In the genomic region with DNA sequence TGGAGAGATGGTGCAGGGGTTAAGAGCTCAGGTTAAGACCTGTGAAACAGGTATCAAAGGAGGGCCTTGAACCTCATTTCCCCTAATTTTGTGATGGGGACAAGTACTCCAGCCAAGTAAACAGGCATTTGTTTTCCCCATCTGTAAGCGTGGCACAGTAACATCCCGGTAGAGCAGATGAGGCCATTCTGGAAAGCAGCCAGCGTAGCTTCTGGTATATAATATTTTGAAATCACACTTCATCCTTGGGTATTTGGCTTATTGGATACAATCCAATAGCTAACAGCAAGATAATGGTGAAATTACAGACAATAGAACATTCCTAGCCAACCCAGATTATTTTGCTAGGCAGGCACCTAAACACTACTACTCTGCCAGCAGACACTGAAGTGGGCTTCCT, we compare ENCODE assay signal across 28 mouse cellular contexts. TPM values are rescaled to one million over a fixed set of nuclear protein-coding genes. Genes with fewer than 3 reads are reported as not detected.
A peak's percentile ranks its signal among the peaks of the same experiment; 100 is the strongest.
DNase-seq lines count a peak whose midpoint lies in the region; TF ChIP-seq lines count a peak whose summit lies in the region.
"Had no signal": no experiment of that assay in that cellular context is flagged by ENCODE, and none has a peak within 500 bp of the region (broad histone marks: within the 10 kb centered on the region; RNA-seq: fewer than 3 reads in every experiment).

No protein-coding gene starts in this region.

- peak overlapping the region; percentile 45; the same call in 1 of the 2 replicates for H3K9ac ChIP-seq in liver, adult 2 months (ENCODE audit: low read depth, low read length)
- H3K9ac ChIP-seq: embryonic facial prominence, embryonic 15.5 days; forebrain, embryonic 13.5 days; heart, embryonic 12.5 days; kidney, embryonic 15.5 days; limb, embryonic 12.5 days; liver, embryonic 13.5 days; lung, embryonic 15.5 days; neural tube, embryonic 15.5 days had no signal

- TF ChIP-seq POLR2A in liver, adult 2 months (IDR thresholded peaks at IDR 0.05; ENCODE audit: extremely low read depth, insufficient read depth, low read length): no peak
- TF ChIP-seq POLR2A in brain, embryonic 14.5 days (IDR thresholded peaks at IDR 0.05; ENCODE audit: borderline replicate concordance, extremely low read depth, insufficient read depth, insufficient read length, poor library complexity, severe bottlenecking): no peak

- H3K27ac ChIP-seq in liver, adult 2 months (replicated peaks; ENCODE audit: insufficient read depth, low read depth, low read length): peak overlapping the region; percentile 69
- H3K27ac ChIP-seq: embryonic facial prominence, embryonic 15.5 days; forebrain, embryonic 13.5 days; heart, adult 2 months; kidney, embryonic 15.5 days; left cerebral cortex, adult 2 months; limb, embryonic 12.5 days; liver, embryonic 13.5 days; lung, embryonic 15.5 days; neural tube, embryonic 15.5 days had no signal

- 6% methylated on average over 3 of the region's 3 CpGs for WGBS in liver, adult 2 months

- TF ChIP-seq CTCF in liver, adult 2 months (IDR thresholded peaks at IDR 0.05; ENCODE audit: low read depth, low read length): no peak
- TF ChIP-seq CTCF in brain, embryonic 14.5 days (IDR thresholded peaks at IDR 0.05; ENCODE audit: borderline replicate concordance, extremely low read depth, insufficient read depth, insufficient read length): no peak

- no peak overlapping the region for H3K4me3 ChIP-seq in liver, adult 2 months (ENCODE audit: insufficient read depth, low read depth, low read length)
- H3K4me3 ChIP-seq: embryonic facial prominence, embryonic 15.5 days; forebrain, embryonic 13.5 days; heart, adult 2 months; heart, embryonic 12.5 days; kidney, embryonic 15.5 days; left cerebral cortex, adult 2 months; limb, embryonic 12.5 days; liver, embryonic 13.5 days; lung, embryonic 15.5 days; neural tube, embryonic 15.5 days had no signal

- DNase-seq in adrenal gland, postnatal 14 days: peak; percentile 23
- DNase-seq in adrenal gland, postnatal 25 days: no peak
- DNase-seq in liver, adult 2 months (ENCODE audit: extremely low read depth, low read depth, low spot score): peak; percentile 60
- no peak for DNase-seq in liver
- peak; percentile 18 for DNase-seq in 3T3-L1 (ENCODE audit: low read depth, low spot score)
- DNase-seq in brain, embryonic 14.5 days (ENCODE audit: low read depth): peak; percentile 25
- no peak for DNase-seq in spleen, postnatal 10 days (ENCODE audit: low spot score in 2 of 2)
- DNase-seq: adrenal gland, adult 2 months; cerebellum, adult 18-20 months; cerebellum, postnatal 10 days; gastrocnemius, postnatal 25 days; heart, adult 2 months; kidney, adult 18-20 months; kidney, postnatal 25 days; liver, embryonic 13.5 days; midbrain, embryonic 14.5 days; right cerebral cortex, adult 18-20 months; spleen, adult 18-20 months; thymus, adult 2 months; thymus, postnatal 36 days had no signal

- H3K79me2 ChIP-seq in liver, adult 2 months (ENCODE audit: control insufficient read depth, insufficient read depth, low read length): peaks cover 11% of the 10 kb centered on the region

- no peaks in the 10 kb centered on the region for H3K27me3 ChIP-seq in liver, adult 2 months (ENCODE audit: control insufficient read depth, insufficient read depth, low read length)
- H3K27me3 ChIP-seq: embryonic facial prominence, embryonic 15.5 days; forebrain, embryonic 13.5 days; heart, embryonic 12.5 days; kidney, embryonic 15.5 days; limb, embryonic 12.5 days; liver, embryonic 13.5 days; lung, embryonic 15.5 days; neural tube, embryonic 15.5 days had no signal

- H3K36me3 ChIP-seq in liver, adult 2 months (ENCODE audit: control insufficient read depth, insufficient read depth, low read length): no peaks in the 10 kb centered on the region
- H3K36me3 ChIP-seq: embryonic facial prominence, embryonic 15.5 days; kidney, embryonic 15.5 days; limb, embryonic 12.5 days; liver, embryonic 13.5 days; lung, embryonic 15.5 days; neural tube, embryonic 15.5 days had no signal

- peaks cover 35% of the 10 kb centered on the region for H3K4me1 ChIP-seq in liver, adult 2 months (ENCODE audit: control insufficient read depth, insufficient read depth, low read length)
- H3K4me1 ChIP-seq: embryonic facial prominence, embryonic 15.5 days; forebrain, embryonic 13.5 days; heart, embryonic 12.5 days; limb, embryonic 12.5 days; liver, embryonic 13.5 days; lung, embryonic 15.5 days; neural tube, embryonic 15.5 days had no signal

RNA-seq across cellular contexts. Expression of gene Serpinc1, which starts 4.5 kb away (rescaled TPM):
- total RNA-seq in adrenal gland, postnatal 14 days (2021): 25.9 and 489 TPM in 2 replicates
- total RNA-seq in adrenal gland, postnatal 25 days (2021): 1.2 and 32.6 TPM in 2 replicates
- total RNA-seq in liver, adult 2 months (2014; rRNA removed): 3,274 and 4,209 TPM in 2 replicates
- polyA plus RNA-seq in liver, adult 2 months (2012; rRNA removed): 4,695 and 5,808 TPM in 2 replicates
- 0.66 and 0.88 TPM in 2 replicates for polyA plus RNA-seq in brain, embryonic 14.5 days (2012; rRNA removed)

RNA-seq across cellular contexts. Expression of gene Zbtb37, which starts 51.8 kb away (rescaled TPM):
- total RNA-seq in adrenal gland, postnatal 14 days (2021): 12.9 and 14.3 TPM in 2 replicates
- 13.8 and 27.0 TPM in 2 replicates for total RNA-seq in adrenal gland, postnatal 25 days (2021)
- total RNA-seq in liver, adult 2 months (2014; rRNA removed): 4.3 and 4.4 TPM in 2 replicates
- polyA plus RNA-seq in liver, adult 2 months (2012; rRNA removed): 0.33 and 0.97 TPM in 2 replicates
- polyA plus RNA-seq in brain, embryonic 14.5 days (2012; rRNA removed): 7.8 and 9.9 TPM in 2 replicates

Comparison
In these comparisons a context has a peak if more than half of its experiments do, and no peak if none do; other contexts are left out.
1. DNase-seq: peak in adrenal gland, postnatal 14 days (single experiment), liver, adult 2 months (single experiment), 3T3-L1 (single experiment) and brain, embryonic 14.5 days (single experiment); none in adrenal gland, postnatal 25 days (single experiment), liver (single experiment) and spleen, postnatal 10 days (0 of 2).